Mouse (Mus musculus) myocyte (in vitro differentiated cells): ENCODE data around the gene Oxtr. TPM values are rescaled to one million over a fixed set of nuclear protein-coding genes. Genes with fewer than 3 reads are reported as not detected.

Experiments used
- H3K27me3 ChIP-seq: one replicate; pipeline ENCODE4 v1.6.1; 2011; ENCODE audit not compliant: control insufficient read depth, insufficient read depth, insufficient read length
- H3K36me3 ChIP-seq: one replicate; pipeline ENCODE4 v1.6.1; 2011; ENCODE audit not compliant: control insufficient read depth, insufficient read depth
- H3K4me2 ChIP-seq: one replicate; pipeline ENCODE4 v1.6.1; 2011; ENCODE audit warnings: low read depth, control low read depth
- H3K4me3 ChIP-seq: one replicate; pipeline ENCODE4 v1.5.1; 2011; ENCODE audit warnings: mild to moderate bottlenecking, control low read depth, moderate library complexity
- H3K79me2 ChIP-seq: one replicate; pipeline ENCODE4 v1.6.1; 2011; ENCODE audit not compliant: control insufficient read depth, insufficient read depth
- H3ac ChIP-seq: one replicate; pipeline ENCODE4 v1.6.1; 2011; ENCODE audit not compliant: control insufficient read depth, insufficient read length
- CEBPB ChIP-seq: IDR thresholded peaks from 2 replicates; pipeline ENCODE4 v1.6.1; 2011; ENCODE audit warnings: mild to moderate bottlenecking, moderate library complexity; ENCODE audit not compliant: poor library complexity, insufficient read depth, severe bottlenecking
- E2F4 ChIP-seq: IDR thresholded peaks from one replicate; pipeline ENCODE4 v1.6.1; 2011; ENCODE audit warnings: mild to moderate bottlenecking, control low read depth, moderate library complexity; ENCODE audit not compliant: insufficient read depth
- MAX ChIP-seq: IDR thresholded peaks from one replicate; pipeline ENCODE4 v1.6.1; 2011; ENCODE audit warnings: low read depth, mild to moderate bottlenecking, control low read depth
- MYOD1 ChIP-seq, 3 experiments: IDR thresholded peaks; one replicate each; pipeline ENCODE4 v1.6.1; 2011; ENCODE audit warnings: control low read depth in 2 of 3, low read depth in 2 of 3, mild to moderate bottlenecking in 2 of 3, moderate library complexity in 1 of 3; ENCODE audit not compliant: insufficient read length in 2 of 3, control insufficient read depth in 1 of 3
- MYOG ChIP-seq, 3 experiments: IDR thresholded peaks; one replicate each; pipeline ENCODE4 v1.6.1; 2011; ENCODE audit warnings: control low read depth in 2 of 3, low read depth in 2 of 3, mild to moderate bottlenecking in 2 of 3; ENCODE audit not compliant: insufficient read length in 2 of 3, control insufficient read depth in 1 of 3, insufficient read depth in 1 of 3
- POLR2A ChIP-seq: IDR thresholded peaks from one replicate; pipeline ENCODE4 v1.6.1; 2011; ENCODE audit warnings: low read depth, mild to moderate bottlenecking, control low read depth, moderate library complexity; ENCODE audit not compliant: insufficient read length
- POLR2AphosphoS2 ChIP-seq: IDR thresholded peaks from one replicate; pipeline ENCODE4 v1.6.1; 2011; ENCODE audit warnings: low read depth, control low read depth; ENCODE audit not compliant: insufficient read length
- REST ChIP-seq: IDR thresholded peaks from one replicate; pipeline ENCODE4 v1.6.1; 2011; ENCODE audit warnings: mild to moderate bottlenecking, control low read depth, moderate library complexity; ENCODE audit not compliant: insufficient read depth, insufficient read length
- SRF ChIP-seq: IDR thresholded peaks from one replicate; pipeline ENCODE4 v1.6.1; 2011; ENCODE audit warnings: low read depth; ENCODE audit not compliant: control insufficient read depth, insufficient read length
- TCF12 ChIP-seq: IDR thresholded peaks from one replicate; pipeline ENCODE4 v1.6.1; 2011; ENCODE audit warnings: mild to moderate bottlenecking, control low read depth; ENCODE audit not compliant: poor library complexity, insufficient read depth, severe bottlenecking
- TCF3 ChIP-seq: IDR thresholded peaks from one replicate; pipeline ENCODE4 v1.6.1; 2011; ENCODE audit warnings: low read depth, control low read depth; ENCODE audit not compliant: insufficient read length
- USF1 ChIP-seq: IDR thresholded peaks from one replicate; pipeline ENCODE4 v1.6.1; 2011; ENCODE audit warnings: low read depth, mild to moderate bottlenecking, control low read depth, moderate library complexity
- polyA plus RNA-seq: library from polyadenylated mRNA; unstranded; fragments of >200 nt; fragmentation: generic; extraction: Trizol; gene quantifications from one replicate; pipeline ENCODE4 v1.2.1, GENCODE M21; 2012; ENCODE audit warnings: missing spikeins

Oxtr gene
- polyA plus RNA-seq, 1 experiment = 0.06 TPM

- TF ChIP-seq MYOD1 (IDR thresholded peaks at IDR 0.05; ENCODE audit: control insufficient read depth in 1 of 3, insufficient read length in 2 of 3, low read depth in 2 of 3) (no peak), TCF12 (no peak), SRF (no peak), POLR2AphosphoS2 (no peak), POLR2A (no peak), REST (no peak), MAX (no peak), CEBPB (no peak), E2F4 (no peak), MYOG (IDR thresholded peaks at IDR 0.05; ENCODE audit: control insufficient read depth in 1 of 3, insufficient read depth in 1 of 3, insufficient read length in 2 of 3, low read depth in 2 of 3) (no peak), TCF3 (no peak), USF1 (no peak)
- Histone ChIP-seq H3ac (no peak overlapping the region), H3K36me3 (no peaks in the 10 kb centered on the region), H3K4me2 (no peak overlapping the region), H3K27me3 (peaks cover 27% of the 10 kb centered on the region), H3K4me3 (no peak overlapping the region), H3K79me2 (no peaks in the 10 kb centered on the region)
Measured at GRCm38 (mm10) chr6:112516496-112516895, 26.8 kb upstream of the Oxtr start.

- H3K79me2 ChIP-seq = no peaks in the 10 kb centered on the region
- peaks cover 14% of the 10 kb centered on the region for H3K27me3 ChIP-seq
- no peak overlapping the region for H3K4me2 ChIP-seq
- no peaks in the 10 kb centered on the region for H3K36me3 ChIP-seq
- TF ChIP-seq POLR2AphosphoS2 (no peak), TCF12 (no peak), POLR2A (no peak), CEBPB (no peak), SRF (no peak), MYOD1 (IDR thresholded peaks at IDR 0.05; ENCODE audit: control insufficient read depth in 1 of 3, insufficient read length in 2 of 3, low read depth in 2 of 3) (no peak), REST (no peak), USF1 (no peak), MAX (no peak), E2F4 (no peak), MYOG (IDR thresholded peaks at IDR 0.05; ENCODE audit: control insufficient read depth in 1 of 3, insufficient read depth in 1 of 3, insufficient read length in 2 of 3, low read depth in 2 of 3) (no peak), TCF3 (no peak)
- H3K4me3 ChIP-seq = no peak overlapping the region
- H3ac ChIP-seq = no peak overlapping the region
Measured at GRCm38 (mm10) chr6:112514591-112514990, 24.8 kb upstream of the Oxtr start.

- TF ChIP-seq TCF12 = no peak
- TF ChIP-seq E2F4 = no peak
- TF ChIP-seq MYOD1 (IDR thresholded peaks at IDR 0.05; ENCODE audit: control insufficient read depth in 1 of 3, insufficient read length in 2 of 3, low read depth in 2 of 3) = no peak
- no peak for TF ChIP-seq MYOG (IDR thresholded peaks at IDR 0.05; ENCODE audit: control insufficient read depth in 1 of 3, insufficient read depth in 1 of 3, insufficient read length in 2 of 3, low read depth in 2 of 3)
- TF ChIP-seq SRF = no peak
- TF ChIP-seq TCF3 = no peak
- no peak for TF ChIP-seq CEBPB
- no peak for TF ChIP-seq MAX
- no peak for TF ChIP-seq USF1
- TF ChIP-seq REST = no peak
- TF ChIP-seq POLR2AphosphoS2 = no peak
- TF ChIP-seq POLR2A = no peak
- H3K4me2 ChIP-seq = peak overlapping the region; percentile 32
- no peaks in the 10 kb centered on the region for H3K27me3 ChIP-seq
Measured at GRCm38 (mm10) chr6:112510346-112510745, 20.6 kb upstream of the Oxtr start.

GRCm38 (mm10) chr6:112509590-112510131, 19.9 kb upstream of the Oxtr start:
- H3K79me2 ChIP-seq = no peaks in the 10 kb centered on the region
- H3ac ChIP-seq = no peak overlapping the region
- no peaks in the 10 kb centered on the region for H3K36me3 ChIP-seq
- H3K4me2 ChIP-seq = no peak overlapping the region
- no peaks in the 10 kb centered on the region for H3K27me3 ChIP-seq
- no peak overlapping the region for H3K4me3 ChIP-seq
- no peak for TF ChIP-seq POLR2A
- no peak for TF ChIP-seq TCF3
- TF ChIP-seq MYOD1 (IDR thresholded peaks at IDR 0.05; ENCODE audit: control insufficient read depth in 1 of 3, insufficient read length in 2 of 3, low read depth in 2 of 3) = peak in 1 of 3 experiments; percentile 32
- TF ChIP-seq MAX = no peak
- TF ChIP-seq CEBPB = no peak

More at GRCm38 (mm10) chr6:112510346-112510745, 20.6 kb upstream of the Oxtr start:
- Histone ChIP-seq H3K79me2 (no peaks in the 10 kb centered on the region), H3K4me3 (no peak overlapping the region), H3ac (no peak overlapping the region), H3K36me3 (no peaks in the 10 kb centered on the region)

- Histone ChIP-seq H3K4me2 (no peak overlapping the region), H3K27me3 (no peaks in the 10 kb centered on the region)
- no peak for TF ChIP-seq MAX
- TF ChIP-seq MYOG (IDR thresholded peaks at IDR 0.05; ENCODE audit: control insufficient read depth in 1 of 3, insufficient read depth in 1 of 3, insufficient read length in 2 of 3, low read depth in 2 of 3) = no peak
- TF ChIP-seq POLR2A = no peak
- no peak for TF ChIP-seq TCF3
- TF ChIP-seq TCF12 = no peak
- TF ChIP-seq E2F4 = no peak
- no peak for TF ChIP-seq MYOD1 (IDR thresholded peaks at IDR 0.05; ENCODE audit: control insufficient read depth in 1 of 3, insufficient read length in 2 of 3, low read depth in 2 of 3)
- no peak for TF ChIP-seq POLR2AphosphoS2
- TF ChIP-seq USF1 = no peak
- TF ChIP-seq SRF = no peak
- no peak for TF ChIP-seq CEBPB
- TF ChIP-seq REST = no peak
Measured at GRCm38 (mm10) chr6:112507617-112508016, 17.9 kb upstream of the Oxtr start.

More at GRCm38 (mm10) chr6:112507617-112508016, 17.9 kb upstream of the Oxtr start:
- Histone ChIP-seq H3ac (no peak overlapping the region), H3K36me3 (no peaks in the 10 kb centered on the region), H3K79me2 (no peaks in the 10 kb centered on the region), H3K4me3 (no peak overlapping the region)
